8 mouse cellular contexts compared by ENCODE assay signal in genomic region chr16:44173966-44174530, GRCm38 (mm10). TPM values are rescaled to one million over a fixed set of nuclear protein-coding genes. Genes with fewer than 3 reads are reported as not detected.
DNase-seq lines count a peak whose midpoint lies in the region; ATAC-seq and TF ChIP-seq lines count a peak whose summit lies in the region.

No protein-coding gene starts in this region.

- H3K4me2 ChIP-seq in heart, postnatal 0 days (ENCODE audit: low read depth, low read length) = peak overlapping the region; percentile 58
- peak overlapping the region; percentile 69 for H3K4me2 ChIP-seq in midbrain, embryonic 13.5 days (replicated peaks)

- ATAC-seq in heart, postnatal 0 days (ENCODE audit: insufficient read depth, low read depth) = no peak
- ATAC-seq in midbrain, embryonic 13.5 days = no peak
- ATAC-seq in megakaryocyte progenitor cell, adult 5-6 weeks (replicated peaks; ENCODE audit: poor library complexity) = no peak

- no peak for TF ChIP-seq EP300 in heart, postnatal 0 days (IDR thresholded peaks at IDR 0.05; ENCODE audit: low read depth)

- TF ChIP-seq CTCF in heart, postnatal 0 days (IDR thresholded peaks at IDR 0.05; ENCODE audit: low read depth) = no peak

- 8% methylated on average over 7 of the region's 7 CpGs for WGBS in heart, postnatal 0 days
- WGBS in midbrain, embryonic 13.5 days = 25% methylated on average over 7 of the region's 7 CpGs

- H3K27me3 ChIP-seq in heart, postnatal 0 days (ENCODE audit: control insufficient read depth, insufficient read depth, low read length) = no peaks in the 10 kb centered on the region
- no peaks in the 10 kb centered on the region for H3K27me3 ChIP-seq in midbrain, embryonic 13.5 days

- DNase-seq in kidney, adult 18-20 months = peak; percentile 11
- DNase-seq in kidney, postnatal 36 days = no peak
- peak; percentile 18 for DNase-seq in MEL-GATA-1-ER (ENCODE audit: extremely low read depth, low read depth)
- DNase-seq in heart, postnatal 0 days (ENCODE audit: low spot score) = no peak
- DNase-seq in left cerebral cortex, postnatal 36 days (ENCODE audit: low spot score in 2 of 2) = no peak
- no peak for DNase-seq in spleen, adult 12 weeks (ENCODE audit: low spot score)

- peak overlapping the region; percentile 95 for H3K27ac ChIP-seq in heart, postnatal 0 days (ENCODE audit: low read depth)
- peak overlapping the region; percentile 84; the same call in 1 of the 2 replicates for H3K27ac ChIP-seq in midbrain, embryonic 13.5 days

- H3K4me3 ChIP-seq in heart, postnatal 0 days (ENCODE audit: low read depth, low read length) = peak overlapping the region; percentile 80
- peak overlapping the region; percentile 95 for H3K4me3 ChIP-seq in midbrain, embryonic 13.5 days (replicated peaks)

- peaks cover 16% of the 10 kb centered on the region for H3K4me1 ChIP-seq in heart, postnatal 0 days (ENCODE audit: control insufficient read depth, insufficient read depth)
- H3K4me1 ChIP-seq in midbrain, embryonic 13.5 days (replicated peaks) = peaks cover 21% of the 10 kb centered on the region

- peak overlapping the region; percentile 89 for H3K9ac ChIP-seq in heart, postnatal 0 days (replicated peaks; ENCODE audit: low read depth, low read length)
- H3K9ac ChIP-seq in midbrain, embryonic 13.5 days (replicated peaks) = peak overlapping the region; percentile 95

- intact Hi-C loops in left cerebral cortex, postnatal 36 days (cut with DNase I) = loop anchor here (1.0 to 10.0 kb wide), 2 partner anchors 35 to 191 kb away; partner anchors contain the start of genes Atp6v1a and Naa50

- H3K36me3 ChIP-seq in heart, postnatal 0 days (replicated peaks; ENCODE audit: control insufficient read depth, insufficient read depth, low read length) = 0 out of 2 replicates have a peak, but pooled peaks cover 3% of the 10 kb centered on the region
- no peaks in the 10 kb centered on the region for H3K36me3 ChIP-seq in midbrain, embryonic 13.5 days

- no peaks in the 10 kb centered on the region for H3K9me3 ChIP-seq in heart, postnatal 0 days (replicated peaks; ENCODE audit: control insufficient read depth, low read length)
- no peaks in the 10 kb centered on the region for H3K9me3 ChIP-seq in midbrain, embryonic 13.5 days

RNA-seq across cellular contexts. Expression of gene Usf3, which starts 1.0 kb away (rescaled TPM):
- 9.6 and 9.9 TPM in 2 replicates for total RNA-seq in heart, postnatal 0 days (2014; rRNA removed; ENCODE audit: low replicate concordance)
- polyA plus RNA-seq in heart, postnatal 0 days (2015; fragmentation: Nextera tagmentation; extraction: Ambion mirVana) = 1.1 and 1.4 TPM in 2 replicates
- polyA plus RNA-seq in midbrain, embryonic 13.5 days (2015; fragmentation: Nextera tagmentation; extraction: Ambion mirVana) = 2.7 and 3.4 TPM in 2 replicates
- total RNA-seq in megakaryocyte progenitor cell, adult 5-6 weeks (2015) = 26.5 and 30.7 TPM in 2 replicates
- 9.4 and 10.0 TPM in 2 replicates for total RNA-seq in megakaryocyte progenitor cell, adult 5-6 weeks (2017)
- total RNA-seq in left cerebral cortex, postnatal 36 days (2021) = 10 to 100 TPM; 33.6 to 40.4 TPM

RNA-seq across cellular contexts. Expression of gene Naa50, which starts 34.4 kb away (rescaled TPM):
- total RNA-seq in heart, postnatal 0 days (2014; rRNA removed; ENCODE audit: low replicate concordance) = 8.5 and 19.9 TPM in 2 replicates
- 50.1 and 57.6 TPM in 2 replicates for polyA plus RNA-seq in heart, postnatal 0 days (2015; fragmentation: Nextera tagmentation; extraction: Ambion mirVana)
- polyA plus RNA-seq in midbrain, embryonic 13.5 days (2015; fragmentation: Nextera tagmentation; extraction: Ambion mirVana) = 71.2 and 74.9 TPM in 2 replicates
- total RNA-seq in megakaryocyte progenitor cell, adult 5-6 weeks (2015) = 164 and 170 TPM in 2 replicates
- 112 and 129 TPM in 2 replicates for total RNA-seq in megakaryocyte progenitor cell, adult 5-6 weeks (2017)
- 10 to 100 TPM; 53.6 to 62.7 TPM for total RNA-seq in left cerebral cortex, postnatal 36 days (2021)

RNA-seq across cellular contexts. Expression of gene Atp6v1a, which starts 34.5 kb away (rescaled TPM):
- 39.2 and 39.4 TPM in 2 replicates for total RNA-seq in heart, postnatal 0 days (2014; rRNA removed; ENCODE audit: low replicate concordance)
- polyA plus RNA-seq in heart, postnatal 0 days (2015; fragmentation: Nextera tagmentation; extraction: Ambion mirVana) = 22.3 TPM in 2 replicates
- polyA plus RNA-seq in midbrain, embryonic 13.5 days (2015; fragmentation: Nextera tagmentation; extraction: Ambion mirVana) = 84.8 and 88.7 TPM in 2 replicates
- 49.5 and 51.9 TPM in 2 replicates for total RNA-seq in megakaryocyte progenitor cell, adult 5-6 weeks (2015)
- total RNA-seq in megakaryocyte progenitor cell, adult 5-6 weeks (2017) = 81.0 and 83.3 TPM in 2 replicates
- 100 to 1,000 TPM; 437 to 470 TPM for total RNA-seq in left cerebral cortex, postnatal 36 days (2021)

Comparison
In these comparisons a context has a peak if more than half of its experiments do, and no peak if none do; other contexts are left out.
1. DNase-seq: peak in kidney, adult 18-20 months (single experiment) and MEL-GATA-1-ER (single experiment); none in kidney, postnatal 36 days (0 of 2), heart, postnatal 0 days (single experiment), left cerebral cortex, postnatal 36 days (0 of 2) and spleen, adult 12 weeks (single experiment).
2. RNA of gene Atp6v1a, which starts 34.5 kb away (total RNA-seq): 437 to 470 TPM in left cerebral cortex, postnatal 36 days; 49.5 to 83.3 TPM in megakaryocyte progenitor cell, adult 5-6 weeks and 39.2 to 39.4 TPM in heart, postnatal 0 days; every median in the first group is over 4 times any median in the second.